Mouse (Mus musculus) ES-CJ7 (cell line): ENCODE measurements around the gene Pwwp2b.
A peak's percentile ranks its signal among the peaks of the same experiment; 100 is the strongest.

Experiments
- DNase-seq: peaks from one replicate; pipeline ENCODE4 v3.0.0; 2011; ENCODE audit warnings: low read depth, low spot score

The Pwwp2b gene

DNA sequence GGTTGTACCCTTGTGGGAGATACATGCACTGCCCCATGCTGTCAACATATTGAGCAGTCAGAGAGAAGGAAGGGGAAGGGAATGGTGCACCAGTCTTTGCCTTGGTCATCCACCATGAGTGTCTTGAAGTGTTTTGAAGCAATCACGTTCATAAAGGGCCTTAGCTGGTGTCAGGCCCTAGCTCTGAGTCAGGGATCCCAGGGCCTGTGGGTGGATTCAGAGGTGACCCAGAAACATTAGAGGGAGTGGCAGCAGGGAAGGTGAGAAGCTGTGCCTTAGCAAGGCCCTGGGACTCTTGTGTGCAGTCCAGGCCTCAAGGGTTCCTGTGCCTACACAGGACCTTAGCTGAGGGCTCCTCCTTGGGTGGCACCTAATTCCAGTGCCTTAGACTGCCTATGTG is 24.2 kb upstream of the Pwwp2b start:
- DNase-seq = no peak

DNA sequence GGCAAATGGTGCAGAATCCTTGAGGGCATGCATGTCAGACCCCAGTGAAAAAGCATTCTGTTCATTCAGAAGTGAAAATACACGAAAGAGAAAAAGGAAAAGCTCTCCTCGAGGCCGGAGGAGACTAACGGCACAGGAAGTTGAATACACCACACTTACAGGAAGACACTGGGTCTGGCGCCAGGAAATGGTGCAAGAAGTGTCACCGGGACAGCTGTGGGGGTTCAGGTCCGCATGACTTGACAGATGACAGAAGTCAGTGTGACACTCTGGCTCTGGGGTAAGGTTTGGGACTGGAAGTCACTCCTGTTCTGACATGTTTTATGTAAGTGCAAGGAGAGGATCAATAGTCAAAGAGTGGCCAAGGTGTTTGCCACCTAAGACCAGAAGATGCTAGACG is 23.6 kb upstream of the Pwwp2b start:
- no peak for DNase-seq

DNA sequence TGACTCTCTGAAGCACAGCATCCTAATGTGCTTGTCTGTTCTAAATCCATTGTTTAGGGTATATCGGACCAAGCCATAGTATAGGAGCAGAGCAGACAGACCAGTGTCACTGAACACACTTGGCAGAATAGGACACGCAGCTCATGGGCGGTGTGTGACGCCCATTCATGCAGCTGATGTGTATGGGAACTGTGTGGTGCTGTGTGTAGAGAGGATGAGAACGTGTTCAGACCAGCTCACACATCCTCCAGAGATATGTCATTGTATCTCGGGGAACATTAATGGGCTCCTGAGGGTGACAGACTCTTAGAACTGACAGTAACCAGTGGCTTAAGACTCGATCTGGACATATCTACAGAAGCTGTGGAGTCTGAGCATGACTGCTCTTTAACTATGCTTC is 21.9 kb upstream of the Pwwp2b start:
- DNase-seq = no peak

DNA sequence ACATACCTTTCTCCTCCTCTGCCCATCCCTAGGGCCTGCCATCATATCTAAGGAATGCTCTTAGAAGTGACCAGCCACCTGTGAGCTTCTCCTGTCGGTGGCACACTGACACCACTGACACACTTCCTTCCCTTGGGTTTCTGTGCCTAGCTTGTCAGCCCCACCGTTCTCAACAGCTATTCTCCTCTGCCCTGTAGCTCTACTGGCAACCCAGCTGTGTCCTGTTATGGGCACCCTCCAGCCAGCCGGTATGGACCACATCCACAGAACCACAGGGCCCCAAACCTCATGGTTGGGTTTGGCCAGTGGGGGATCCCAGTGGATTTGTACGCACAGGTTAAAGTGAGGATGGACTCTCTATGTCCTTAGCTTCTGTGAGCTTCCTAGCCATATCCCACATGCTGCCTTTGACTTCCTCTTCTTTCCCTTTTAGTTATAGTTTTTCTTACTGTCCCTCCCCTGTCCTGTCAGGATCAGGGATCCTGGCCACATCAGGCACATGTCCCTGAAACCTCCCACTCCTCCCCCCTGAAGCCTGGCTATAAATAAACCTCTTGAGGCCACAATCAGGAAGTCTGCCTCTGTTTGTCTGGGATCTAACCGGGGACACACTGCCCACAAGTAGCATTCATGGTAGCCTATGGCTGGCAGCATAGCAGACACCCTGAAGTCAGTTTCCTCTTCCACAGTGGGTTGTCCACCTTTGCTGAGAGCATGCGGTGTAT is 19.7 kb upstream of the Pwwp2b start:
- no peak for DNase-seq

GRCm38 (mm10) chr7:139229837-139230236 is 18.4 kb upstream of the Pwwp2b start:
- no peak for DNase-seq

- no peak for DNase-seq
These were observed 18.0 kb upstream of the Pwwp2b start for GRCm38 (mm10) chr7:139230241-139230640.

GRCm38 (mm10) chr7:139233714-139234113 is 14.6 kb upstream of the Pwwp2b start:
- DNase-seq = peak; percentile 91

GRCm38 (mm10) chr7:139234426-139235188 is 13.7 kb upstream of the Pwwp2b start:
- peak; percentile 89 for DNase-seq

- DNase-seq = no peak
These were observed 12.5 kb upstream of the Pwwp2b start for GRCm38 (mm10) chr7:139235651-139236358.

GRCm38 (mm10) chr7:139239432-139239831 is 8.8 kb upstream of the Pwwp2b start:
- no peak for DNase-seq

GRCm38 (mm10) chr7:139246086-139246485 is 2.2 kb upstream of the Pwwp2b start:
- DNase-seq = no peak

DNA sequence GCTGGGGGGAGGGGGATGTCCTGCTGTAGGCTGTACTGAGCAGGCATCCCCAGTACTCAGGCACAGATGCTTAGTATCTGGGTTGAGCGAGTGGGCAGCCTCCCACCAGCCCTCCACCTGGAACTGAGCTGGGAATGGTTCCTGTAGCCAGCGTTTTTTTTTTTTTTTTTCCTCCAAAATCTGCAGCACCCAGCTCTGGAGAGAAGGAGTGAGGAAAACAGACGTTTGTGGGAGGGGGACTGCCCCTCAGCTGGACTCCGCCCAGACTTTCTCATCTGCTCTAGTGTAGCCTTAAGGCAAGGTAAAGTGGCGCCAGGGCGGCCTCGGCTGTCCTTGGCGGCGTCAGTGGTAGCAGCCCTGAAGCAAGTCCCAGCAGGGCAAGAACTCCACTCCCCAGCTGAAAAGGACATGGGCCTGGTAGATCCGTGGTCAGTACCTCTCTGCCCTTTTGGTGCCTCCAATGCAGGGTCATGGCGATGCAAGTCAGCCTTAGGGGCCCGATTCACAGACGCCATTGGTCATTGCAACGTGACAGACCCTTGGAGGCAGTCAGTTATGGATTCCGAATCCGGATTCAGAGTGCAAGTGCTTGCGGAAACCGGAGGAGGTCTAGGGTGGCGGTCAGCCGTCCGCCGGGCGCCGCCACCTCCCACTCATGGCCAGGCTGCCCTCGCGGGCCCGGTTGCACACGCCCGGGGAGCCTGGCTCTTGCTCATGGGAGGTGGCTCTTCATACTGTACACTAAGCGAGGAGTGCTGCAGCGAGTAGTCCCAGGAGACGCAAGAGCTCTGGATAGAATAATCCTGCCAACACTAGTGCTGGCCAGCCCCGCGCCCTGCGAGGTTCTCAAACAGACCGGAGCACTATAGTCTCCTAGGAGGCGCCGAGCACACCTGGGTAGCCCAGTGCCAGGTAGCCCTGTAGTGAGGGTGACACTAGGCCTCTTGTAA is 1.1 kb upstream of the Pwwp2b start:
- peak; percentile 28 for DNase-seq

DNA sequence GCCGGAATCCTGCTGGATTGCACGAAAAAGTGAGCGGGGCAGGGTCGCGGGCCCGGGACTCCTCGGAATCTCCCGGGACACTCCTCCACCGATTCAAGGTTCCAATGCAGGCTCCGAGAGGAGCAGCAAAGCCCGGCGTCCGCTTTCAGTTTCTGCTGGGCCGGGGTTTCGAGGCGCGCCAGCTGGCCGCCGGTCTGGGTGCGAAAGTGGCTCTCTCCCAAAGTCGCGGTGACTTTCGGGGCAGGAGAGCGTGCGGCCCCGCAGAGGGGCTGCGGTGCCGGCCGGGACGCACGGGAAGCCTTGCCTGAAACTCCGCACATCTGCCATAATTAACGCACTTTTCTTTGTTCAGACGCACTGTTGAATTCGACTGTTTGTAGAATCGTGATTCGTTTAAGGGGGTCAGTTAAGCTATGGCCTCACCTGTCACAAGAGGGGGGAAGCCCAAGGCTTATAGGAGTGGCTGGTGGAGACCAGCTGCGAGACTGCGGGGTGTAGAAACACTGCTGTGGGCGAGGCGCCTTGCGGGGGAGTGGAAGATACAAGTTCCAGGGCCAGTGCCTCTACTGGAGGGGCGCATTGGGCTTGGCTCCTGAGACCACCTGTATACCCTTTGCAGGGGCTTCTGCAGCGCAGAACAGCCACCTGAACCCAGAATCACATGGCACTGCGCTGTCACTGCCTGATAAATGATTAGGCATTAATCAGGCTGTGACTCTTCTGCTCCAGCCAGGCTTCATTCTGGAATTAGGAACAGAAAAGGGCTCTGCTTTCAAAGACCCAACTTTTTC is 528 bp downstream of the Pwwp2b start:
- DNase-seq = no peak

DNA sequence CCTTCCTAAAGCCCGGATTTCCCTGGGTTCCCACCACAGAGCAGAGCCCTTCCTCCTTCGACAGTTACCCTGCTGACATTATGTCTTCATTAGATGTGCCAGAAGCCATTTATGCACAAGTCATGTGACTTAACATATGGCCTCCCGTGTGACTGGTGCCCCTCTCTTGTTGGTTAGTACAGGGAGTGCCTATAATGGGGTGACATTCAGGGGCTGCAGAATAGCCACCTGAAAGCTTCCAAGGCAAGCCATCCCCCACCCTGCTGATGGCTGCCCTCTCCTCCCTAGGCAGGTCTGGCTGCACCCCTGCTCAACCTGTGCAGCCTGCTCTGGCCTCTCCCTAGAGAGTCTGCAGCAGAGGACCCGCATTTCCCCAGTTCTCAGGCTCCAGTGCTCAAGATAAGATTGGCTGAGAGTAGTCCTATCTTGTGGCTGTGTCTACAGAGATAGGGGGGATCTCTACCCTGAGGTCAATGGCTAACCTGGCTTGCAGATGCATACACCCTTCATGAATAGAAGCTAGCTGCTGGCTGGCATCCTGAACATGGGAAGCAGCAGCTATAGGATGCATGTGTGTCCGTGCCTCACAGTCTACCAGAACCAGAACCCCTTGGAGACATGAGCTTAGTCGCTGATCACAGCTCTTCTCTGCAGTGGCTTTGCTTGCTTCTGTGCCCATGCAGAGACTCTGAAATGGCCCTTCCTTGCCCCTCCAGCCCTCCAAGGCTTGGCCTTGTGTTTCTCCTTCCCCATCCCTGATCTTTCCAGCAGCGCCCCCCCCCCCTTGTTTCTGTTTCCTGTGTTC is 1.3 kb downstream of the Pwwp2b start:
- no peak for DNase-seq

- DNase-seq = no peak
These were observed 3.6 kb downstream of the Pwwp2b start for GRCm38 (mm10) chr7:139251881-139252301.

DNA sequence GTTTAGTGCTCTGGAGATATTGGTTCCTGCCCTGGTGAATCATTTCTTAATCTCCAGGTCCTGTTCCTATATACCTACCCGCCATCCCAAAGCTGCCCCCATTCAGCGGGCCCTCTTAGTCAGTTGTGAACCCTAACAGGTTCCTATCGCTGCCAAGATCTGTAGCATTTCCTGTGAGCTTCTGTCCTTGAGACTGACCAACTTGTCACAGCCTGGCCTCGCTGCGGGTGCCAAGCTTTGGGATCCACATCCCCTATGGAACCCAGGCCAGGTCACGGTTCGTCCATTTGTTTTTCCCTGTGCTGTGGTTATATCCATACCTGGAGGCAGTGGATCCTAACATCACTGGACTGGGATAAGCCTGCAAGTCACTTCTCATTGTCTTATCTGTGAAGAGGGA is 4.3 kb downstream of the Pwwp2b start:
- no peak for DNase-seq

DNA sequence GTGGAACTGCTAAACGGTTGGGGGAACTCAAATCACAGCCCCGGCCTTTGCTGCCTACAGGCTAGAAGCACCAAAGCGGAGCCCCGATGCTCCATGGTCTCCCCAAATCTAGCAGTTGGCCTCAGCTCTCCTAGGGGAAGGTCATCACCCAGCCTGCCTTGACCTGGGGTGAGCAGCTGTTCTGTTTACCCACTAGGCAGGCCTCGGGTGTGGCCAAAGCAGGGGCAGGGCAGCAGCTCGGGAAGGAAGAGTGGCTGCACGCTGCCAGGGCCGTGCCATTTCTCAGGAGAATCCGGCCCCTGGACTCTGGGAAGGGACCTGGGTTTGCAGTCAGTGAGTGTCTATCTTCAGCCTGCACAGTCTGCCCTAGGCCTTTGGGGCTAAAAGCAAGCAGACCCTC is 4.7 kb downstream of the Pwwp2b start:
- DNase-seq = no peak

DNA sequence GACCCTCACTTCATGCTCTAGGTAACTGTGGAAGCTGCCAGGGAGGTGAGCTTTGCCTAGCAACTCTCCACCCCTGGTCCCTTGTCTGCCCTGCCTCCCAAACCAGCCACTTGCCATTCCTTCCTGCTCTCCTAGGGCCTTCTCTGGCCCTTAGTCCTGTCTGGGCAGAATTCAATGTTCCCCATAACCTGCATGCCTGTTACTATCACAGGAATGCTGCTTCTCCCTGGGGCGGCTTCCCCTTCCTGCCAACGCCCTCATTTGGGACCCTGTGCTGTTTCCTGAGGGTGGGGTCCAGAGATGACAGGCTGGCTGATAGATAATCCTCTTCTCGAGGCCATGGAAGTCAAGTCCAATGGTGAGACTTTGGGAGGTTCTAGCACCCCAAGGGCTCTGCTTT is 5.2 kb downstream of the Pwwp2b start:
- no peak for DNase-seq

DNA sequence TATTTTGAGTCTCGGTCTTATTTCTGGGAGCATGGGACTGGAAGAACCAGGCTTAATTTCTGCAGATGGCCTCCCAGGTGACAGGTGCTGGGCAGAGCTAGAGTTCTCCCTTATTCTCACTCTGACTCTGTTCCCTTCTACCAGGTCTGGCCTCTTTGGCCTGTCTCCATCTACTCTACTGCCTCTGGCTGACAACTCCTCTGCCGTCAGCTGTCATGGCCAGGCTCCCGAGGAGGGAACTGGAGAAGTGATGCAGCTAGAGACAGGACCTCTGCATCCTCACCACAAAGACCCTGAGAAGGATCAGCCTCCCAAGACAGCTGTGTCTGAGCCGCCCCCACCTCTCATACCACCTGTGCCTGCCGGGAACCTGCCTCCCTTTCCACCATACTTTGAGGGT is 6.3 kb downstream of the Pwwp2b start:
- no peak for DNase-seq
